Mouse (Mus musculus) midbrain, embryonic 14.5 days (tissue): Measurements from ENCODE around the gene Cntn4. TPM values are rescaled to one million over a fixed set of nuclear protein-coding genes. Genes with fewer than 3 reads are reported as not detected.

Experiments used
- ATAC-seq: fragments of 200-750 bp; cut with Nextera tagmentation; 2 replicates; pipeline ENCODE4 v1.8.0; 2017; ENCODE audit warnings: moderate number of reproducible peaks, moderate library complexity; ENCODE audit not compliant: low FRiP score, low TSS enrichment
- DNase-seq: peaks from one replicate; pipeline ENCODE4 v3.0.0-alpha.2; 2015
- H3K27ac ChIP-seq: fragments of 300-500 bp; sonication (generic); replicated peaks from 2 replicates; pipeline ENCODE4 v1.5.1; 2014; ENCODE audit warnings: mild to moderate bottlenecking, low read depth, low read length, moderate library complexity
- H3K27me3 ChIP-seq: fragments of 300-500 bp; sonication (generic); 2 replicates; pipeline ENCODE4 v1.6.1; 2014; ENCODE audit warnings: low read length, control low read depth, mixed read lengths; ENCODE audit not compliant: control insufficient read depth, insufficient read depth
- H3K36me3 ChIP-seq: fragments of 300-500 bp; sonication (generic); 2 replicates; pipeline ENCODE4 v1.6.1; 2014; ENCODE audit warnings: low read length, control low read depth; ENCODE audit not compliant: control insufficient read depth, insufficient read depth
- H3K4me1 ChIP-seq: fragments of 300-500 bp; sonication (generic); 2 replicates; pipeline ENCODE4 v1.6.1; 2014; ENCODE audit warnings: mild to moderate bottlenecking, antibody characterized with exemption, low read length, control low read depth; ENCODE audit not compliant: control insufficient read depth, insufficient read depth
- H3K4me2 ChIP-seq: fragments of 300-500 bp; sonication (generic); 2 replicates; pipeline ENCODE4 v1.6.1; 2014; ENCODE audit warnings: mild to moderate bottlenecking, low read length, moderate library complexity
- H3K4me3 ChIP-seq: fragments of 300-500 bp; sonication (generic); replicated peaks from 2 replicates; pipeline ENCODE4 v1.5.1; 2014; ENCODE audit warnings: low read depth, low read length
- H3K9ac ChIP-seq: fragments of 300-500 bp; sonication (generic); replicated peaks from 2 replicates; pipeline ENCODE4 v1.6.1; 2014; ENCODE audit warnings: mild to moderate bottlenecking, low read length, moderate library complexity
- H3K9me3 ChIP-seq: fragments of 300-500 bp; sonication (generic); 2 replicates; pipeline ENCODE4 v1.6.1; 2016; ENCODE audit warnings: low read length, control low read depth, mixed read lengths; ENCODE audit not compliant: control insufficient read depth
- WGBS: fragments of 180-500 bp; shearing (Covaris S2); extraction: QIAGEN DNeasy Blood & Tissue Kit; methylation state at CpG from one replicate; pipeline ENCODE4 v1.1.7; 2014; 5-methylcytosine and 5-hydroxymethylcytosine counted together
- polyA plus RNA-seq: library from polyadenylated mRNA; unstranded; fragments of >200 nt; fragmentation: Nextera tagmentation; extraction: Ambion mirVana; gene quantifications from 2 replicates; pipeline ENCODE4 v1.2.1, GENCODE M21; 2014

The Cntn4 gene
- polyA plus RNA-seq, 1 experiment from 2014 or later, result 29.8 TPM

DNA sequence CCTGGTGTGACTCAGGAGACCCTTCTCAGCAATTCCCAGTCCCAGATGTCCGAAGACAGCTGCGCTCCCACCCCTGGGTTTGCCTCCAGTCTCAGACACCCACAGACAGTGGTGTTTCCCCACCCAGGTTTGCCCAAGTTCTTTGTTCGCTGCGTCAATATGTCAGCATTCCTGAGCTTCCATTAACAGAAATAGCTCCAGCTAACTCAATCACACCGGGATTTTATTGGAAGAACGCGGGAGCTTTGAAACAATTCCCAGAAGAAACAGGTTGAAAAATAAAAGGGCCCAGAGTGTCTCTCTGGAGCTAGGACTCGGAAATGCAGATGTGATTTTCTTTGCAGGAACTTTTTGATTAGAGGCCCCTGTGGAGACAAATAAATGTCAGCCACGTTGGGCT, 916.3 kb downstream of the Cntn4 start:
- no peaks in the 10 kb centered on the region for H3K9me3 ChIP-seq
- H3K4me3 ChIP-seq, result no peak overlapping the region
- no peaks in the 10 kb centered on the region for H3K27me3 ChIP-seq
- ATAC-seq (no peak), DNase-seq (no peak)
- no peak overlapping the region for H3K9ac ChIP-seq
- 10% methylated on average over 9 of the region's 9 CpGs for WGBS
- H3K4me1 ChIP-seq, result no peaks in the 10 kb centered on the region
- H3K27ac ChIP-seq, result no peak overlapping the region
- H3K36me3 ChIP-seq, result no peaks in the 10 kb centered on the region
- H3K4me2 ChIP-seq, result no peak overlapping the region

GRCm38 (mm10) chr6:106617081-106617480, 939.6 kb downstream of the Cntn4 start:
- Histone ChIP-seq H3K4me1 (no peaks in the 10 kb centered on the region), H3K9me3 (no peaks in the 10 kb centered on the region), H3K27me3 (no peaks in the 10 kb centered on the region), H3K27ac (no peak overlapping the region), H3K4me2 (no peak overlapping the region), H3K9ac (no peak overlapping the region), H3K4me3 (no peak overlapping the region), H3K36me3 (no peaks in the 10 kb centered on the region)
- ATAC-seq (no peak), DNase-seq (no peak)
- 81% methylated on average over 3 of the region's 3 CpGs for WGBS

DNA sequence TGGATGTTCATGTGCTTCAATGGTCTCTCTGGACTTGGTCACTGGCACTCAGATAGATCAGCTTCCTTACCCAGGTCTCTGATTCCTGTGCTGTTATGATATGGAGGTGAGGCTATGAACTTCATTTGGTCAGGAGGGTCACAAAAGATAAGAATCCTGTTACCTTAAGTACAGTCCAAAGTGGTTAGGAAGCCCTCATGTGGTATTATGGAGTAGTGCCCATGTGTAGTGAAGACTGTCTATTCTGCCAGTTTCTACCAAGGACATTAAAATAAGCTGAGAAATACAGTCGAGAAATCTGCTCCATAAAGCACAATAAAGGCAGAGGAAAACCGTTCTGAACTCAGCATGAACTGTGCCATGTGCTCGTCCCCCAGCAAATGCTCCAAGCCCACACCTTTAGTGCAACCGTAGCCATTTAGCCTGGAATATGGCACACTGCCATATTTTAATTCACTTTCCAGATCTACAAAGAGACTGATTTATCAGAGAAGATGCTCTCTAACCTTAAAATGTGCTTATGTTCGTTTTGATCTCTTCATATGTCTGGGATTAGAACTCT, 943.8 kb downstream of the Cntn4 start:
- Histone ChIP-seq H3K4me1 (no peaks in the 10 kb centered on the region), H3K27ac (no peak overlapping the region), H3K27me3 (no peaks in the 10 kb centered on the region), H3K4me2 (no peak overlapping the region), H3K9ac (no peak overlapping the region), H3K9me3 (no peaks in the 10 kb centered on the region), H3K4me3 (no peak overlapping the region), H3K36me3 (no peaks in the 10 kb centered on the region)
- 68% methylated on average over 5 of the region's 5 CpGs for WGBS
- DNase-seq, result peak; percentile 32
- no peak for ATAC-seq

GRCm38 (mm10) chr6:106643026-106643425, 965.6 kb downstream of the Cntn4 start:
- whole genome bisulfite sequencing, result 80% methylated on average over 3 of the region's 3 CpGs
- no peaks in the 10 kb centered on the region for H3K27me3 ChIP-seq

DNA sequence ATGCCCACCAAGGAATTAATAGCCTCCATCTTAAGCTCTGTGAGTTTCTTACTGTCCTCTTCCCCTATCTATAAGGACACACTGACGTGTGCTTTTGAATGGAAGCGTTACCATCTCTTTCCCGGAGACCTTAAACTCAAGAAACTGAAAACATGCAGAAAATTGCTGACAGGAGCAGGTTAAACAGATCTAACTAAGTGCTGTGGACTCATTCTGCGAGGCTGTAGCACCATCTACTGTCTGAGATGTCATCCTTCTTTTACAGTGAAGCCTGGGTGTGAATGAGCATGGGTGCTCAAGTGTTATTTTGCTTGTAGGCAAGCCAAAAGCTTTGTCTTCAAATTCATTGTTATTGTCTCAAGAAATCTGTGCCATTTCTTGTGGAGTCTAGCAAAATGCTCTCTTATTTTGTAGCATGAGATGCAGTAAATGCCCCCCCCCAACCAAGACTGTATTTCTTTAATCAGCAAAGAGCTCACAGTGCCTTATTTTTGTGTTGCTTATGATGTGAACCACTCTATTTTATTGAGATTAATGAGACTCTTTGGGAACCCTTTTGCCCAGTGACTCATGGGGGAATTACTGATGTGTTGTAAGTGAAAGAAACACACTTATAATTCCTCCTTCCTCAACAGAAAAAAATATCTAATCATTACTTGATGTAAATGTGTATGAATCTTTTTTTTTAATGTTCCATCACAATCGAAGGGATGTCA, 968.2 kb downstream of the Cntn4 start:
- Histone ChIP-seq H3K27ac (no peak overlapping the region), H3K4me1 (no peaks in the 10 kb centered on the region), H3K9ac (no peak overlapping the region), H3K27me3 (no peaks in the 10 kb centered on the region), H3K36me3 (no peaks in the 10 kb centered on the region), H3K4me2 (no peak overlapping the region), H3K4me3 (no peak overlapping the region), H3K9me3 (no peaks in the 10 kb centered on the region)
- peak; percentile 90 for DNase-seq
- ATAC-seq, result peak; percentile 82; the same call in 1 of the 2 replicates
- WGBS, result 42% methylated on average over 5 of the region's 5 CpGs

More at GRCm38 (mm10) chr6:106643026-106643425, 965.6 kb downstream of the Cntn4 start:
- no peaks in the 10 kb centered on the region for H3K9me3 ChIP-seq
- ATAC-seq (no peak), DNase-seq (no peak)
- H3K36me3 ChIP-seq, result no peaks in the 10 kb centered on the region
- no peak overlapping the region for H3K27ac ChIP-seq
- no peak overlapping the region for H3K9ac ChIP-seq
- no peak overlapping the region for H3K4me3 ChIP-seq
- no peaks in the 10 kb centered on the region for H3K4me1 ChIP-seq
- no peak overlapping the region for H3K4me2 ChIP-seq

- Histone ChIP-seq H3K27ac (no peak overlapping the region), H3K4me1 (no peaks in the 10 kb centered on the region), H3K4me3 (no peak overlapping the region), H3K4me2 (no peak overlapping the region), H3K36me3 (no peaks in the 10 kb centered on the region), H3K9ac (no peak overlapping the region), H3K9me3 (no peaks in the 10 kb centered on the region), H3K27me3 (no peaks in the 10 kb centered on the region)
- ATAC-seq (no peak), DNase-seq (no peak)
- WGBS, result 34% methylated on average over 4 of the region's 4 CpGs
These were observed 969.5 kb downstream of the Cntn4 start for GRCm38 (mm10) chr6:106646945-106647344.

DNA sequence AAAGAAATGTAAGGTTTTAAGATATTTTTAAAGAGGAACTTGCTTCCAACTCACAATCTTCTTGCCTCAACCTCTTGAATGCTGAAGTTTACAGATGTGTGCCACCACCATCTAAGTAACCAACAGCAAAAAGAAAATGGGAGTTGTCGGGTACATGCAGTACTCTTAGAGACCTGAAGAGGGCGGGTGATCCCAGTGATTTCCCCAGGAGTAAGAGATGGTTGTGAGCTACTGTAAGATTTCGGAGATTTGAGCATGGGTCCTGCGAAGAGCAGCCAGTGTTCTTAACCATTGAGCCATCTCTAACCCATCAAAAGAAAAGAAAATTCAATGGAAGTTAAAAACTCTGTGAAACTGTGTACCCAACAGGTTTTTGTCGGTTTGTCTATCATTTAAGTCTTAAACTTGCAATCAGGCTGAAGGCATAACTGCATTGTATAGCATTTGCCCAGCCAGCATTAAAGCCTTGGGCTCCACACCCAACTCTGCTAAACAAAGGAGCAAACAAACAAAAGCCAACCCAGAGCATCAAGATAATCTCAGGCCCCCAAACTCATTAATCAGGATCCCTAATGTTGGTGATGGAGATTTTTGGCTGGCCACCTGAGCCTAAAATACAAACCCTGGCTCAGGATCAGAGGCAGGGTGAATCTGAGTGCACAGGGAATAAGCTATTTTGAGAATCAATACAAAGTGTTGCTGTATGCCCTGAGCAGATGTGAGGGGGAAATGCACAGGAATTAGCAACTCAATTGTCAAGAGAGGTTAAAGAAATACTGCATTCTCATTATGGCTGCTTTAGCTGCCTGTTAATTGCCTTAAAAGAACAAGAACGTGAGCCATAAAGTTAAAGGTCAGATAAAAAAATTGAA, 986.6 kb downstream of the Cntn4 start:
- Histone ChIP-seq H3K9me3 (no peaks in the 10 kb centered on the region), H3K36me3 (no peaks in the 10 kb centered on the region), H3K27me3 (no peaks in the 10 kb centered on the region), H3K4me3 (no peak overlapping the region), H3K27ac (no peak overlapping the region), H3K4me2 (no peak overlapping the region), H3K9ac (no peak overlapping the region), H3K4me1 (no peaks in the 10 kb centered on the region)
- no peak for ATAC-seq
- peak; percentile 37 for DNase-seq
- WGBS, result 38% methylated on average over 6 of the region's 6 CpGs

DNA sequence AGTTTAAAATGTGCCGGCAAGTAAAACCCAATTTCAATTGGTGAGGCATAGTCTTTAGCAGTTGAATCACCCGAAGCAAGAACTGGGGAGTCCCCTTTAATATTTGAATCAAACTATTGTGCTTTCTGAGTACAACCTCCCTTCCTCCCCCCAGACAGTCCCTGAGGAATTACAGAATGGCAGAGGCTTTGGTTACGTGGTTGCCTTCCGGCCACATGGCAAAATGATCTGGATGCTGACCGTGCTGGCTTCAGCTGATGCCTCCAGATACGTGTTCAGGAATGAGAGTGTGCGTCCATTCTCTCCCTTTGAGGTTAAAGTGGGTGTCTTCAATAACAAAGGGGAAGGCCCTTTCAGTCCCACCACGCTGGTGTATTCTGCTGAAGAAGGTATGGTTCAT, 998.1 kb downstream of the Cntn4 start:
- DNase-seq, result no peak
- no peak for ATAC-seq
- Histone ChIP-seq H3K36me3 (no peaks in the 10 kb centered on the region), H3K4me1 (no peaks in the 10 kb centered on the region), H3K9ac (no peak overlapping the region), H3K4me3 (no peak overlapping the region), H3K27ac (no peak overlapping the region), H3K4me2 (no peak overlapping the region), H3K27me3 (no peaks in the 10 kb centered on the region), H3K9me3 (no peaks in the 10 kb centered on the region)
- WGBS, result 85% methylated on average over 8 of the region's 8 CpGs
